Mouse (Mus musculus): ENCODE results near the gene Ski. TPM values are rescaled to one million over a fixed set of nuclear protein-coding genes. Genes with fewer than 3 reads are reported as not detected.

Ski gene
- total RNA-seq, 4 experiments from 2014 or later, result 64.1 to 85.4 (median 69.1) TPM

DNA sequence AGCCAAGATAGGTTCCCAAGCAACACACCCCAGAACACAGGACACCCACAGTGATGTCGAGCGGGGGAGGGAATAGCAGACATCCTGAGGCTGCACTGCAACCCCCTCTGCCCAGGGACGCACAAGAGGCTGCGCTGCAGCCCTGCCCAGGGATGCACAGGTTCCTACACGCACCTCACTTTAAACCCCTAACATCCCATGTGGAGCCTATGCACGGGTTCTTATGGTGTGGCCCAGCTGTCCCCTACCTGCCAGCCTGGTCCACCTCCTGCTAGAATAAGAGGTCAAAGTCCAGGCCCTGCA lies 8.7 kb downstream of the Ski start:
- no peak for DNase-seq

GRCm38 (mm10) chr4:155213052-155213751 lies 9.2 kb downstream of the Ski start:
- DNase-seq, result no peak

GRCm38 (mm10) chr4:155209494-155209893 lies 12.9 kb downstream of the Ski start:
- no peak for DNase-seq

GRCm38 (mm10) chr4:155209079-155209478 lies 13.3 kb downstream of the Ski start:
- DNase-seq, result no peak

DNA sequence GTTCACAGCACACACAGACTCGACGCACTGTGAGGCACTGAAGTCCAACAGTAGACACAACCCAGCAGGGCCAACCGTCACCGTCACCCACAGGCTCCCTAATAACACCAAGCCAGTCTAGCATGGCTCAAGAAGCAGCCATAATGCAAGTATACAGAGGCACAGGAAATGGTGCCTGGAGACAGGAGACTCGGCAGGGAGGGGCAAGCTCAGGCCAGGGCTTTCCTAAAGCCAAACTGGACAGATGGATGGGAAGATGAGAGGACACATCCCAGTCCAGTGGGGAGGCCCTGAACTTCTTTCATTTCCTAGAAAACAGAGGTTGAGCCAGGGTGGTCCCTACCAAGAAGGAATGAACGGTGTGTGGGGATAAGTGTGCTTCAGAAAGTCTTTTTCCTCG lies 13.8 kb downstream of the Ski start:
- DNase-seq, result no peak

DNA sequence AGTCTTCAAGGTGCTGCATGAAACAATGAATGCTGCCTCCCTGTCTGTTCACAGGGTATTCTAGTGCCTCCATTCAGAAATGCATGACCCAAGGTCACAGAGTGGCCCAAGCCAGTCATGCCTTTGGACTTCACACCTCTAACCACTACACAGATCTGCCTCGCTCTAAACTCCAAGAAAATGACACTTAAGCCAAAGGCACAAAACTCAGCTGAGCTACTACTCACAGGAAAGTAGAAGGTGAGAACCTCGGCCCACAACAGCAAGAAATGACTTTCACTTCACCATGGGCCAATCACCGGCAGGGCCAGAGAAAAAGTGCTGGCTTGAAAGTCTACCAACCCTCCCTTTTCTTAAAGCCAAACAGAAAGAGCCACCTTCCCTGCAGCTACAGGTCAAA lies 14.6 kb downstream of the Ski start:
- DNase-seq, result no peak

GRCm38 (mm10) chr4:155206498-155206897 lies 15.9 kb downstream of the Ski start:
- DNase-seq, result no peak

- DNase-seq, result no peak
These were observed 16.5 kb downstream of the Ski start for GRCm38 (mm10) chr4:155205919-155206318.

DNA sequence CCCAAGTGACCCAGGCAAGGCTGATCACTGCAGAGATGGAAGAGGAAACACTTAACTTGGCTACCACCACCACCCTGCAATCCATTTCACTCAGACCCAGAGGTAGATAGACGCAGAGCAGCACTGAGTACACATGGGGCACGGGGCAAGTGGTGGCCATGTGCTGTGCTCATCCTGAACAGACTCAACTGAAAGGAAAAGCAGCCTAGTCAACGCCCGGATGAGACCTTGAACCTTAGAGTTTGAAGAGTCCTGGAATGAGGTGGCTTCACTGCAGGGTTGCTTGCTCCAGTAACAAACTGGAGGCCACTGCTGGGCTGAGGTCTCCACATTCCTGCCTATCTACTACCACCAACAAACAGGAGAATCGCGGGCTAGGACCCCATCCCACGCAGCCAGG lies 20.6 kb downstream of the Ski start:
- DNase-seq, result no peak

DNA sequence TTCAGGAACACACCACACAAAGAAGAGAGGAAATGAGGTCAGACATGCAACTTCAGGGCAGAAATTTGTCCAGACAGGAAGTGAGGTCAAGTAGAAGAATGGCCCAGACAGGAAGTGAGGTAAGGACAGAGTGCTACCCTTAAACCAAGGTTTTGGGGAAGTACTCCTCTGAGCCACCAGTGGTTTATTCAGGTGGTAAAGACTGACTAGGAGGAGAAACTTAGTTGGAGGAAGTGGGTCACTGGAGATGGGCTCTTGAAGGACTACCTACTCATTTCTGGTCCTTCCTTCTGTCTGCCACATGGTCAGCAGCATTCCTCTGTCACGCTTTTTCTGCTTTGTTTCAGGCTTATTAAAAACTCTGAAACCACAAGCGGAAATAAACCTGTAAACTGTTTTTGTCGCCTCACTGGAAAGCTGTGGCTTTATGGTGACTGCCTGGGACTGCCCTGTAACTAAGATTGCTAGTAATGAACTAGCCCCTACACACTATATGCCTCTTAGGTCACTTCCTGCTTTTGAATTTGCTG lies 21.5 kb downstream of the Ski start:
- no peak for DNase-seq

DNA sequence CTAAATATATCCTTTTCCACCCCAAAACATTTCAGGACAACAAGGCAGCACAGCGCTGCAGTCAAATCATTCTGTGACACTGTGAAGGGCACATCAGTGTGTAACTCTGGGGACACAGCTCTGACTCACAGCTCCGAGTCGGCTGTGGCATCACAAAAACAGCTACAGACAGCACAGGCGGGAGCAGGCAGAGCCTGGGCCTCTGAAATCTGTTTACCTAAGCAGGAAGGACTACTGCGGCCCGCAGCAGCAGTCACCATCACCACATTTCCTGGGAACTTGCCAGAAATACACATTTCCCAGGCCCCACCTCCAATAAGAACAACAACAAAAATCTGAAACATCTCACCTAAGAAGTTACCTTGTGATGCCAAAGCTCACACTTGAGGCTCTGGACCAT lies 24.7 kb downstream of the Ski start:
- no peak for DNase-seq

DNA sequence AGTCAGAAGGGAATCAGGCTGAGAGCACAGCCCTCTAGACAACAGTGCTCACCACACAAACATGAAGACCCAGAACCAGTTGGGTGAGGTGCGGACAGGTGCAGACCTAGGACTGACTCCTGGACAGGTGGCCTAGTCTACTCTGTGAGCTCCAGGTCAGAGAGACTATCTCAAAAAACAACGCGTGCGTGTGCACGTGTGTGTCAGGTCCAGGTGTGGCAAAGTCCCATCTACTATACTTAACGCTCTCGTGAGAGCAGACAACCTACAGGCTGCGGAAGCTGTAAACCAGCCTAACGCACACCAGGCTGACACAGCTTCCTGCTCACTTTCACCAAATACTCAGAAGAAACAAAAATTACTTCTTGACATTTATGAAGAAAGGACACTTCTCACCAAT lies 27.2 kb downstream of the Ski start:
- DNase-seq, result no peak

DNA sequence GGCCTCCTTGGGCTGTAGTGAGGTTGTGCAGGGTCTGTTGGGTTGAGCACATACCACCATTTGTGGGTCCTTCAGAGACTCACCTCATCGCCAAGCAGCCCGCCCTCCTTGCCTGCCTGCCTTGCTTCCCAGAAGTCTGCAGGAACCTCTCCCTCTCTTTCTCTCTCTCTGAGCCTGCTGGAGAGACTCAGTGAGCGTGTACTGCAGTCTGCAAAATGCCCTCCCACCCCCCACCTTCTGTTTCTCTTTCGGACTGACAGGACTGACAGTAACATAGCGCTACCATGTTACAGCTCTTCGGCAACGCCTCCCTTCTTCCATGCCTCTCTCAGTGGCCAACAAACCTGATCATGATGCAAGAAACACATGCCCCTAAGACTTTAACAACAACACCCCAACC lies 32.1 kb downstream of the Ski start:
- no peak for DNase-seq

GRCm38 (mm10) chr4:155189711-155190139 lies 32.7 kb downstream of the Ski start:
- DNase-seq, result no peak

- DNase-seq, result no peak
These were observed 33.6 kb downstream of the Ski start for GRCm38 (mm10) chr4:155188803-155189202.

GRCm38 (mm10) chr4:155188341-155188740 lies 34.1 kb downstream of the Ski start:
- no peak for DNase-seq

DNA sequence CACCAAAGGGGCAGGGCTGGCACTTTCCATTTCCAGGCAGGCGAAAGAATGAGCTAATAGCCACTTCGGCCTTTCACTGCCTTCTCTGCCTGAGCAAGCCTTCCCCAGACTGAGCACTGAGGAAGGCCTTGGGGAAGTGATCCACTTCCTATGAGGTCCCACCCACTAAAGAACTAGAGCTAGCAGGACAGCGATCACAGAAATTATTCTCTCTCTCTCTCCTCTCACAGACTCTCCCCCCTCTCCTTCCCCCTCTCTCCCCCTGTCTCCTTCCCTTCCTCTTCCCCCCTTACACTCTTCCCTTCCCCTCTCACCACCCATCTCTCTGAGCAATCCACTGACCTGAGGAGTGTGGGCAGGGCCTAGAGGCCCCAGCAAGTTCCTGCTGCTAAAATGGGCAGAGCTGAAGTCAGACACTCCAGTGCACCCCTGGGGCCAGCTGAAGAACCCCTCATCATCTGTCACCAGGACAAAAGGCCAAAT lies 35.2 kb downstream of the Ski start:
- no peak for DNase-seq

- no peak for DNase-seq
These were observed 36.5 kb downstream of the Ski start for GRCm38 (mm10) chr4:155185845-155186244.

- DNase-seq, result no peak
These were observed 37.9 kb downstream of the Ski start for GRCm38 (mm10) chr4:155184248-155185070.

DNA sequence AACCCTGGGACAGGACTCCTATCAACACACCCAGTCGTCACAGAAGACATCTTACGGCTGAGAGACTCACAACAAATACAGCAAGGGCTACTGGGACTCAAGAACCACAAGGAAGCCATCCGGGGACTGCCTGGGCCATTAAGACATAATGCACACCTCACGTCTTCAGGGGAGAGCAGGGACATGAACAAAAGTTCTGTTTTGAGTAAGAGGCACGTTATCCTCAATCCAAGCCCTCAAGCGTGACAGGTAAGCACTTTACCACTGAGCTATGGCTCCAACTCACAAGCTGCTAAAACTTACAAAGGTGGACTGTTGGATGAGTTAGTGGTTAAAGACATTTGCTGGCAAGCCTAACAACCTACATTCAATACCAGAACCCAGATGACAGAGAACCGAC lies 39.2 kb downstream of the Ski start:
- DNase-seq, result no peak

DNA sequence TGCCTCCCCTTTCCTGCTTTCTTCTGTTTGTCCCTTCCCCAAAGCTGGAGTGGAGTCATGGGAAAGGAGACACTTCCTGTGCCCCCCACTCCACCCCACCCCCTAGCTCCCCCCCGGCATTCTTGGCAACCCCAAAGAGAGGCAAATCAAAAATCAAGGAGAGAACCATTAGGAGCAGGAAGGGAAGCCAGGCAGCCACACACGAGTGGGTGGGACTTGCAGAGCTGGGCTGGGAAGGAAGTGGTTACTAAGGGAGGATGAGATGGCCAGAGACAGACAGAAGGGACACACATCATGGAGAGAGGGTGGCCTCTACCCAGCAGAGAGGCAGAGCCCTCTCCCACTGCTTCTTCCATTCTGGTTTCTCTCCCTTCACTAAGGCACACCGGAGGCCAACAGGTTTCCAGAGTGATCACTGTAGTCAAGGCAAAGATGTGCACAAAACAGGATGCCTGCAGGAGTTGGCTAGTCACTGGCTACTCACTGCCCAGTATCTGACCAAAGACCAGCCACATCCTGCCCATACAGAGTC lies 43.3 kb downstream of the Ski start:
- no peak for DNase-seq

DNA sequence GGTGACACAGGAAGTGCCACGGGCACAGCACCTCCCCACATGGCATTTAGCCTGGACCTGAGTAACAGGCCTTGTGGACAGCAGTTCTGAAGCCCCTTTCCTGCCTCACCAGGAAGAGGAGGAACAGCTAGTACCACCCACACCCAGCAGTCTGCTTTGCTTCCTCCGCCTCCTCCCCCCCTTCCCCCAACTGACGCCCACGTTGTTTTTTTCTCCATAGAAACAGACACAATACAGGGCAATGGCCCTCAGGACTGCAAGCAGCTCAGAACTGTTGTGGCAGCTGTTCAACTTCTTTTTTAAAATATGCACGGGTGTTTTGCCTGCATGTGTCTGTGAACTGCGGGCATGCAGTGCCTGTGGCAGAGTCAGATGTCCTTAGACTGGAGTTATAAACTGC lies 44.1 kb downstream of the Ski start:
- no peak for DNase-seq

- DNase-seq, result no peak
These were observed 46.2 kb downstream of the Ski start for GRCm38 (mm10) chr4:155176210-155176609.

Measured in adrenal gland, adult 8-10 months (tissue).